Mouse (Mus musculus) megakaryocyte, embryonic 14.5 days (primary cell): Measurements from ENCODE around the gene Fgfr2. TPM values are rescaled to one million over a fixed set of nuclear protein-coding genes. Genes with fewer than 3 reads are reported as not detected.

Source experiments
- H3K27me3 ChIP-seq: replicated peaks from 2 replicates; pipeline ENCODE3; 2012; ENCODE audit warnings: inconsistent platforms
- H3K36me3 ChIP-seq: replicated peaks from 2 replicates; pipeline ENCODE3; 2012; ENCODE audit warnings: low read length, inconsistent platforms, mixed read lengths
- H3K4me1 ChIP-seq: 2 replicates; pipeline ENCODE4 v1.6.1; 2012; ENCODE audit warnings: inconsistent platforms
- H3K4me3 ChIP-seq: replicated peaks from 2 replicates; pipeline ENCODE3; 2012; ENCODE audit warnings: moderate library complexity, mild to moderate bottlenecking, inconsistent platforms
- H3K9me3 ChIP-seq: 2 replicates; pipeline ENCODE4 v1.6.1; 2012; ENCODE audit warnings: inconsistent platforms
- FLI1 ChIP-seq: IDR thresholded peaks from 2 replicates; pipeline ENCODE4 v1.6.1; 2012; ENCODE audit warnings: low read length, inconsistent platforms, mixed read lengths
- GATA1 ChIP-seq: IDR thresholded peaks from 3 replicates; pipeline ENCODE4 v1.6.1; 2012; ENCODE audit warnings: mixed read lengths, low read length, inconsistent platforms, borderline replicate concordance
- polyA plus RNA-seq: library from polyadenylated mRNA; stranded (reverse); fragments of >175 nt; gene quantifications from 2 replicates; pipeline ENCODE4 v1.2.3, GENCODE M21; 2012; ENCODE audit warnings: low replicate concordance; ENCODE audit not compliant: insufficient read depth

The Fgfr2 gene
- polyA plus RNA-seq, 1 experiment = 0.45 TPM

DNA sequence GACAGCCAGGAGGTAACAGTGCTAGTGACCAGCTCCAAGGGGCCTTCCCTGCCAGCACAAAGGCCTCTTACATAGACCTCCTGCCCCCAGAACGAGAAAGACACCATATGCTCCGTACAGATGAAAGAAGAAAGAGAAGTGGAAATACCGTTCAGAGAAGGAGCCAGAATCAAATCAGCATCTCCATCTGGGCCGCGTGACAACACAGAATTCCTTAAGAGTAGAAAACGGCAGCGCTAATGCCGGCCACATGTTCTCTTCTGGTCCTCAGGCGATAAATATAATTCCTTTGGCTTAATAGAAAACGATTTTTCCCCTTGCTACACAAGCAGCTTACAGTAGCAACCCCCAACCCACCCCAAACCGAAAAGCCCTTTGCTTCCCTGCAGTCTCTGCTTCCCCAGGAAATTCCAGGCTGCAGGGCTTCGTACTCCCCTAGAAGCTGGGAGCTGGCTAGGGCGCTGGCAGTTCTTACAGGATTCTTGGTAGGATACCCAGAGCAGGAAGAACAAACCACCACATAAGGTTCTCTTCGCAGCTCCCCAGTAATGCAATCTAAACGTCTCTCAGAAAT lies 977.8 kb downstream of the Fgfr2 start:
- H3K36me3 ChIP-seq = no peaks in the 10 kb centered on the region
- H3K4me3 ChIP-seq = no peak overlapping the region
- H3K9me3 ChIP-seq = no peaks in the 10 kb centered on the region
- peaks cover 5% of the 10 kb centered on the region for H3K27me3 ChIP-seq
- TF ChIP-seq GATA1 = no peak
- no peak for TF ChIP-seq FLI1
- no peaks in the 10 kb centered on the region for H3K4me1 ChIP-seq

DNA sequence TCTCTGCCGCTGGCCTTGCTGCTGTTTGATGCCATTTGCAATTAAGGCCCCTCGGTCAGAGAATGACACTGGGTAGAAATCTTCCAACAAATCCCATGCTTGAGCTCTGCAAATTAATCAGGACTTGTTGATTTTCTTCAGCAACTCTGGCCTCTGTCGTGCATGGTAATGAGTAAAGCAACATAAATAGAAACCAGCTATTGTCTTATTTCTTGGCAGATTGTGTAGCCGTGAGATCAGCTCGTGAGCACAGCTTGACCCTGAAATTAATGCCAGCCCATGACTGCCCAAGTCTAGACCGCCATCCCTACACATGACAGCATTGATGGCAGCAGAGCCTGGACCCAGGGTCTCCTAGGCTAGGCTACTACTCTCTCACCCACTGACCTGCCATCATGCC lies 994.5 kb downstream of the Fgfr2 start:
- no peaks in the 10 kb centered on the region for H3K36me3 ChIP-seq
- no peaks in the 10 kb centered on the region for H3K9me3 ChIP-seq
- H3K27me3 ChIP-seq = peaks cover 2% of the 10 kb centered on the region
- H3K4me1 ChIP-seq = no peaks in the 10 kb centered on the region
- no peak overlapping the region for H3K4me3 ChIP-seq
- no peak for TF ChIP-seq FLI1
- TF ChIP-seq GATA1 = no peak

DNA sequence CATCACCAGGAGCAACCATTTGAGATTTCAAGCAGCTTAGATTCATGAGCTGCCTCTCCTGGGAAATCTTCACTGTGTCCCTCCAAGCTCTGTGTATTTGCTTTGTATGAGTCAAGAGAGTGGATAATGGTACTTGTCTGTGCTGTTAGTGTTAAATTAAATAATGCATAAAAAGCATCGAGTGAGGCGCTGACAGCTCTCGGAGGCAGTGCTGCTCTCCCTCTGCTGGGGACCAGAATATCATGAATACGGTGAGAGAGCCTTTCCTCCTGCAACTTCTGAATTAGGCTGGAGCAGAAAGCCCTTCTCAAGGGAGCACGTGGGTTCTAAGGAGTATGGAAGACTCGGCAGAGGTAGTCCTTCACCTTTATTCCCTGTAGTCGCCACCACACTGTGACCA lies 998.2 kb downstream of the Fgfr2 start:
- TF ChIP-seq GATA1 = no peak
- no peak for TF ChIP-seq FLI1
- Histone ChIP-seq H3K4me3 (no peak overlapping the region), H3K9me3 (no peaks in the 10 kb centered on the region), H3K27me3 (peaks cover 2% of the 10 kb centered on the region), H3K36me3 (no peaks in the 10 kb centered on the region), H3K4me1 (no peaks in the 10 kb centered on the region)

DNA sequence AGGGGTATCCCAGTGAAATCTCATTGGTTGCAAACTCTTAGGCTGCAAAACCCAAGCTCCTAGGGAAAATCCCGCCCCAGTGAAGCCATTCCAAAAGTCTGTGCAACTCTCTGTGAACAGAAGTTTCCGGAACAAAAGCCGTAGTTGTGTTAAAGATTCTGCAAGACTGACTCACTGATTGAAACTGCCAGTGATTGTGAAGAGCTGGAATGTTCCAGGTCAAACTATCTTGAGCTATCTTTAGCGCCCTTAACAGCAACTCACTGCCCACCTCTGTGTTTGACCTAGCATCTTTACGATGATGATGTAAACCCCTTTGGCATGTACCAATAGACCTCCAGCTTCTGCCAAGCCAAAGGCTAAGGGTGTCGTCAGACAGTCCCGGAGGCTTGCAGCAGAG lies 999.9 kb downstream of the Fgfr2 start:
- Histone ChIP-seq H3K9me3 (no peaks in the 10 kb centered on the region), H3K4me1 (no peaks in the 10 kb centered on the region), H3K4me3 (no peak overlapping the region), H3K36me3 (no peaks in the 10 kb centered on the region), H3K27me3 (peaks cover 2% of the 10 kb centered on the region)
- TF ChIP-seq FLI1 (no peak), GATA1 (no peak)

- no peaks in the 10 kb centered on the region for H3K36me3 ChIP-seq
- no peaks in the 10 kb centered on the region for H3K4me1 ChIP-seq
- H3K27me3 ChIP-seq = peaks cover 2% of the 10 kb centered on the region
- H3K4me3 ChIP-seq = no peak overlapping the region
- TF ChIP-seq GATA1 (no peak), FLI1 (no peak)
- H3K9me3 ChIP-seq = no peaks in the 10 kb centered on the region
Observed at GRCm38 (mm10) chr7:132119817-132120216, 1003.3 kb downstream of the Fgfr2 start.

DNA sequence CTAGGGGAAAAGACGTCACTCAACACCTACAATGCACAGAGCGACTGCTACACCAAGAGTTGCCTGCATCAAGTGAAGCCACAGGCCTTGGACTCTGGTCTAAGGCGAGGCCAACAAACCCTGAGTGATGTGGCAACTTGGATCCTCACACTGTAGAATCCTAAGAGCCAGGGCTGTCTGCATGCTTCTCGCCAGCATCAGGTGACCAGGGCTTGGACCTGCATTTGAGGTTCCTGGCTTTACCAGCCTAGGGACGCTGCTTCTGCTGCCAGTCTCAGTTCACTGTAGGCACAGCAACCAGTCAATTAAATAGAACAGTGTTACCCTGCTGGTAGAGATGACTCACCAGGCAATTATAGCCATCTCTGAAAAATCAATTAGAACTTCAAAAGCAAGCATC lies 1011.4 kb downstream of the Fgfr2 start:
- H3K9me3 ChIP-seq = no peaks in the 10 kb centered on the region
- TF ChIP-seq GATA1 (no peak), FLI1 (no peak)
- no peaks in the 10 kb centered on the region for H3K4me1 ChIP-seq
- H3K36me3 ChIP-seq = no peaks in the 10 kb centered on the region
- peaks cover 2% of the 10 kb centered on the region for H3K27me3 ChIP-seq
- no peak overlapping the region for H3K4me3 ChIP-seq

GRCm38 (mm10) chr7:132110308-132110707 lies 1012.8 kb downstream of the Fgfr2 start:
- no peaks in the 10 kb centered on the region for H3K4me1 ChIP-seq
- peaks cover 2% of the 10 kb centered on the region for H3K27me3 ChIP-seq
- no peak for TF ChIP-seq FLI1
- no peak for TF ChIP-seq GATA1
- no peak overlapping the region for H3K4me3 ChIP-seq
- no peaks in the 10 kb centered on the region for H3K9me3 ChIP-seq
- no peaks in the 10 kb centered on the region for H3K36me3 ChIP-seq

DNA sequence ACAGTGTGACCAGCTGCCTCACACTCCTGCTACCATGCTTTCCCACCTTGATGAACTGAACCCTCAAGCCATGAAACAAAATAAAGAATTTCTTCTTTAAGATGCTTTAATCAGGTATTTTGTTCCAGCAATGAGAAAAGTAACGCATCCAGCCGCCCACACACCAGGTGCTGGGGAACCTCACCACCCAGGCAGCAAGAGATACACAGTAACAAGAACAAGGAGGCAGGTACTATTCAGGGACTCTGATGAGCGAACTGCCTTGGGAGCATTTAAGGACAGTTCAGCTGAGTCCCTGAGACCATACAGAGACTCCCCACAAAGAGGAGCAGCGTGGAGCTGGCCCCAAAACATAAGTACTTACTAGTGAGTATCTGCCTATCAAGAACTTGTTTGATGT lies 1016.3 kb downstream of the Fgfr2 start:
- H3K36me3 ChIP-seq = no peaks in the 10 kb centered on the region
- H3K9me3 ChIP-seq = 0 out of 2 replicates have a peak, but pooled peaks cover 3% of the 10 kb centered on the region
- peaks cover 2% of the 10 kb centered on the region for H3K27me3 ChIP-seq
- H3K4me1 ChIP-seq = no peaks in the 10 kb centered on the region
- H3K4me3 ChIP-seq = no peak overlapping the region
- TF ChIP-seq FLI1 = no peak
- no peak for TF ChIP-seq GATA1

GRCm38 (mm10) chr7:132105326-132105725 lies 1017.8 kb downstream of the Fgfr2 start:
- Histone ChIP-seq H3K36me3 (no peaks in the 10 kb centered on the region), H3K4me3 (no peak overlapping the region), H3K4me1 (no peaks in the 10 kb centered on the region), H3K27me3 (no peaks in the 10 kb centered on the region), H3K9me3 (0 out of 2 replicates have a peak, but pooled peaks cover 3% of the 10 kb centered on the region)
- no peak for TF ChIP-seq GATA1
- no peak for TF ChIP-seq FLI1

- Histone ChIP-seq H3K36me3 (no peaks in the 10 kb centered on the region), H3K27me3 (no peaks in the 10 kb centered on the region)
Observed at GRCm38 (mm10) chr7:132098441-132098840, 1024.7 kb downstream of the Fgfr2 start.

DNA sequence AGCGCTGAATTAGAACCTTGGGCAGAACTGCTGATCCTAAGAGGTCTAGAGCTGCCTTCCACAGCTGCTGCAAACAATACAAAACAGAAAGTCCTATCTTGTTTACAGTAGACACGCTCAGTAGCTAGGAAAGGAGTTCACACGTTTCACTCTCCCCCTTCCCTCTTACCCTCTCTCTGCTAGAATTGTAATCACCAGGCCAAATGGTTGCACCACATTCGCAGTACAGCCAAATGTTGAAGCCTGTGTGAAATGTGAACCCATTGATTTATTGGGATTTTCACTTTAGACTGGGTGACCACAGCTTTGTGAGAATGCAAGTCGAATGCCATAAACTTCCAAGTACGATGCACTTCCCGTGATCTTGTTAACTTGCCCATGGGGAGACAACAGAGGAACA lies 1028.5 kb downstream of the Fgfr2 start:
- Histone ChIP-seq H3K36me3 (no peaks in the 10 kb centered on the region), H3K4me3 (no peak overlapping the region), H3K9me3 (peaks cover 11% of the 10 kb centered on the region), H3K4me1 (no peaks in the 10 kb centered on the region), H3K27me3 (no peaks in the 10 kb centered on the region)
- TF ChIP-seq FLI1 = no peak
- TF ChIP-seq GATA1 = no peak

More at GRCm38 (mm10) chr7:132098441-132098840, 1024.7 kb downstream of the Fgfr2 start:
- peaks cover 12% of the 10 kb centered on the region for H3K9me3 ChIP-seq
- no peak overlapping the region for H3K4me3 ChIP-seq
- H3K4me1 ChIP-seq = no peaks in the 10 kb centered on the region
- no peak for TF ChIP-seq FLI1
- no peak for TF ChIP-seq GATA1
